Mouse (Mus musculus) limb, embryonic 11.5 days (tissue): Measurements from ENCODE around the gene Zdhhc20. TPM values are rescaled to one million over a fixed set of nuclear protein-coding genes. Genes with fewer than 3 reads are reported as not detected.
"Not testable (repeated sequence)": the region's sequence is repeated elsewhere in the genome, so short reads cannot be mapped to it uniquely, and the experiment has no call there.

Experiments
- ATAC-seq: fragments of 200-750 bp; cut with Nextera tagmentation; 2 replicates; pipeline ENCODE4 v1.8.0; 2017; ENCODE audit warnings: low read depth; ENCODE audit not compliant: insufficient number of reproducible peaks, low FRiP score, low TSS enrichment
- DNase-seq: peaks from one replicate; pipeline ENCODE4 v3.0.0-alpha.2; 2015; ENCODE audit warnings: low spot score
- H3K27ac ChIP-seq: fragments of 300-500 bp; sonication (generic); replicated peaks from 2 replicates; pipeline ENCODE4 v1.5.1; 2014; ENCODE audit warnings: low read depth, mild to moderate bottlenecking, low read length
- H3K27me3 ChIP-seq: fragments of 300-500 bp; sonication (generic); 2 replicates; pipeline ENCODE4 v1.6.1; 2014; ENCODE audit warnings: mild to moderate bottlenecking, low read length, mixed read lengths; ENCODE audit not compliant: control insufficient read depth, insufficient read depth
- H3K36me3 ChIP-seq: fragments of 300-500 bp; sonication (generic); 2 replicates; pipeline ENCODE4 v1.6.1; 2014; ENCODE audit warnings: mild to moderate bottlenecking, low read length, moderate library complexity, mixed read lengths; ENCODE audit not compliant: control insufficient read depth, insufficient read depth
- H3K4me1 ChIP-seq: fragments of 300-500 bp; sonication (generic); 2 replicates; pipeline ENCODE4 v1.6.1; 2014; ENCODE audit warnings: low read length, mixed read lengths; ENCODE audit not compliant: control insufficient read depth, insufficient read depth
- H3K4me2 ChIP-seq: fragments of 300-500 bp; sonication (generic); 2 replicates; pipeline ENCODE4 v1.6.1; 2014; ENCODE audit warnings: low read depth, mild to moderate bottlenecking, moderate library complexity; ENCODE audit not compliant: severe bottlenecking
- H3K4me3 ChIP-seq: fragments of 300-500 bp; sonication (generic); 2 replicates; pipeline ENCODE4 v1.5.1; 2014; ENCODE audit warnings: low read depth, low read length
- H3K9ac ChIP-seq: fragments of 300-500 bp; sonication (generic); 2 replicates; pipeline ENCODE4 v1.6.1; 2014; ENCODE audit warnings: mild to moderate bottlenecking, low read length
- H3K9me3 ChIP-seq: fragments of 300-500 bp; sonication (generic); 2 replicates; pipeline ENCODE4 v1.6.1; 2016; ENCODE audit warnings: low read length; ENCODE audit not compliant: control insufficient read depth
- WGBS: fragments of 180-500 bp; shearing (Covaris S2); extraction: QIAGEN DNeasy Blood & Tissue Kit; methylation state at CpG from one replicate; pipeline ENCODE4 v1.1.7; 2014; 5-methylcytosine and 5-hydroxymethylcytosine counted together
- polyA plus RNA-seq: library from polyadenylated mRNA; unstranded; fragments of >200 nt; fragmentation: Nextera tagmentation; extraction: Ambion mirVana; gene quantifications from 2 replicates; pipeline ENCODE4 v1.2.1, GENCODE M21; 2014

Zdhhc20 gene
- polyA plus RNA-seq, 1 experiment from 2014 or later = 63.5 TPM

DNA sequence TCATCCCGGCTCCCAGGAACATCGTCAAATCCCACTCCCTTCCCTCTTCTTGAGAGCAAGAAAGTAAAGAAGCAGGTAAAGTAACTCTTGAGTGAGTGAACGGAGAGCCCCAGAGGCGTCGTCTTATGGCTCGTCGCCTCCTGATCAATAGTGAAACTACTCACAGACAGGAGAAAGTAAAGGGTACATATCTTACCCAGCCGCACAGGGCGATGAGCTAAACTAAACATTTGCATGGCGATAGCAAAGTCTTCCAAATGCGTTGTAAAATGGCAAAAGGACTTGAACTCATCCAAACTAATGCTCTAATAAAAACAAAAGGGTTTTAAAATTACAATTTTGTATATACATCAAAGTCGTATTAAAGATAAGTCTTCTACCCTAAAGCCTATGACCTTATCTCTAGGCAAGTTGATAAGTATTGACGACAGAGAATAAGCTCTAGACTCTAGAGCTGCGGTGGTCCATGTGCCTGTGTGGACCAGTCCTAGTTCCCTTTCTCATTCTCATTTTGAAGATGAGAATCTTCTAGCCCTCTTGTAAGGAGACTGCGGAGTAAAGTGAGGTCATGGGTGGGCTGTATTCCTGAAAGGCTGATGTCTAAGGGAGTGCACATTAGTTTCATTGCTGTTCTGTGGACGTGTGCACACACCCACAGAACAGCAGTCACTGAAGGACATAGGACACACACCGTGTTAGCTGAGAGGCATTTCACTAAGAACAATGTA is 29.2 kb upstream of the Zdhhc20 start:
- peaks cover 12% of the 10 kb centered on the region for H3K36me3 ChIP-seq

DNA sequence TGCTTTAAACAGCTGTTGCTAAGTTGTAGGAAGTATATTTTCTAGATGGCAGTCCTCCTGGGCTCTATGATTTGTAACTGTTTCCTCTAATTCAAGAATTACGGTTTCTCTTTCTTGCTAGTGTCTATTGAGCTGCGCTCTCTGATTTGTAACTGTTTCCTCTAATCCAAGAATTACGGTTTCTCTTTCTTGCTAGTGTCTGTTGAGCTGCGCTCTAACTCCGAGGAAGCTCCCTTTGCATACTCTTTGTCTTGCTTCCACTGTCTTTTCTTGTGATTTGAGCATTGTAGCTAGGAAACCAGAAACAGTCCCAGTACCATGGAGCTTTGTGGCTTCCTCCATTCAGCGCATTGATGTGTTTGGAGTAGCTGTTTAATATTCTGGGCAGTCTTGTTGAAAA is 25.3 kb upstream of the Zdhhc20 start:
- Histone ChIP-seq H3K27me3 (no peaks in the 10 kb centered on the region), H3K4me2 (no peak overlapping the region), H3K27ac (no peak overlapping the region), H3K4me3 (no peak overlapping the region), H3K9me3 (no peaks in the 10 kb centered on the region), H3K4me1 (no peaks in the 10 kb centered on the region), H3K9ac (no peak overlapping the region), H3K36me3 (peaks cover 2% of the 10 kb centered on the region)
- no peak for ATAC-seq
- no peak for DNase-seq
- WGBS = 73% methylated on average over 6 of the region's 6 CpGs

More for the DNA sequence above, 29.2 kb upstream of the Zdhhc20 start:
- H3K4me3 ChIP-seq = no peak overlapping the region
- H3K27ac ChIP-seq = no peak overlapping the region
- H3K27me3 ChIP-seq = no peaks in the 10 kb centered on the region
- 94% methylated on average over 17 of the region's 17 CpGs for WGBS
- no peaks in the 10 kb centered on the region for H3K4me1 ChIP-seq
- H3K9ac ChIP-seq = no peak overlapping the region
- DNase-seq (no peak), ATAC-seq (no peak)
- H3K9me3 ChIP-seq = no peaks in the 10 kb centered on the region
- H3K4me2 ChIP-seq = no peak overlapping the region

DNA sequence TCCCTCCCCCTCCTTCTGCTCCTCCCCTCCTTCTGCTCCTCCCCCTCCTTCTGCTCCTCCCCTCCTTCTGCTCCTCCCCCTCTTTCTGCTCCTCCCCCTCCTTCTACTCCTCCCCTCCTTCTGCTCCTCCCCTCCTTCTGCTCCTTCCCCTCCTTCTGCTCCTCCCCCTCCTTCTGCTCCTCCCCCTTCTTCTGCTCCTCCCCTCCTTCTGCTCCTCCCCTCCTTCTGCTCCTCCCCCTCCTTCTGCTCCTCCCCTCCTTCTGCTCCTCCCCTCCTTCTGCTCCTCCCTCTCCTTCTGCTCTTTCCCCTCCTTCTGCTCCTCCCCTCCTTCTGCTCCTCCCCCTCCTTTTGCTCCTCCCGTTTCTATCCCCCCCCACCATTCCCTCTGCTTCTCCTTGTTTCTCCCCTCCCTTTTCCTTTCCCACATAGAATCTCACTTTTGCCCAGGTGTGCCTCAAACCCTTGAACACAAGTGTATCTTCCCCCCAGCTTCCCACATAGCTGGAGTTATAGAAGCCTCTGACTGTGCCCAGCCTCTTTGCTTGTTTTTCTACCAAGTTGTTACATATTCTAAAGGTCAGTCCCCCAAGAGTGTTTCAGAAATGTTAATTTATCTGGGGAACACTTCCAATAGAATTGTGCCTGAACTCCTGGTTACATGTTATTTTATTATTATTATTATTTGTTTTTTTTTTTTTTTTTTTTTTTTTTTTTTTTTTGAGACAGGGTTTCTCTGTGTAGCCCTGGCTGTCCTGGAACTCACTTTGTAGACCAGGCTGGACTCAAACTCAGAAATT is 22.3 kb upstream of the Zdhhc20 start:
- H3K9me3 ChIP-seq, H3K9ac ChIP-seq, DNase-seq, H3K4me3 ChIP-seq, H3K27ac ChIP-seq, H3K27me3 ChIP-seq, H3K4me2 ChIP-seq, ATAC-seq, H3K36me3 ChIP-seq, H3K4me1 ChIP-seq: not testable (repeated sequence)
- 50% methylated on average over 1 of the region's 1 CpGs for WGBS

DNA sequence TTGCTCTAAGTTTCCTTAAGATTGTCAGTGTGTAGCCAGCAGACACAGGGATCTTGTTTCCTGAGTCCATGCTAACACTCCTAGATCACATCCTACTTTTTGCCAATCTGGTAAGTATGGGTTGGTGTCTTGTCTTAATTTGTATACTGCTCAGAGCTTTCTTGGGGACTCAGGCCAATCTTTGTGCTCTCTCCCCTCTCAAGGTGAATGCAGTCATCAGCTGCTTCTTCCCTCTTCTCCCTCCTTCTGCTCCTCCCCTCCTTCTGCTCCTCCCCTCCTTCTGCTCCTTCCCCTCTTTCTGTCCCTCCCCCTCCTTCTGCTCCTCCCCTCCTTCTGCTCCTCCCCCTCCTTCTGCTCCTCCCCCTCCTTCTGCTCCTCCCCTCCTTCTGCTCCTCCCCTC is 21.7 kb upstream of the Zdhhc20 start:
- not testable (repeated sequence) for ATAC-seq, H3K4me3 ChIP-seq, H3K9ac ChIP-seq, H3K27me3 ChIP-seq, H3K9me3 ChIP-seq, H3K27ac ChIP-seq, H3K36me3 ChIP-seq, H3K4me2 ChIP-seq, H3K4me1 ChIP-seq, DNase-seq

DNA sequence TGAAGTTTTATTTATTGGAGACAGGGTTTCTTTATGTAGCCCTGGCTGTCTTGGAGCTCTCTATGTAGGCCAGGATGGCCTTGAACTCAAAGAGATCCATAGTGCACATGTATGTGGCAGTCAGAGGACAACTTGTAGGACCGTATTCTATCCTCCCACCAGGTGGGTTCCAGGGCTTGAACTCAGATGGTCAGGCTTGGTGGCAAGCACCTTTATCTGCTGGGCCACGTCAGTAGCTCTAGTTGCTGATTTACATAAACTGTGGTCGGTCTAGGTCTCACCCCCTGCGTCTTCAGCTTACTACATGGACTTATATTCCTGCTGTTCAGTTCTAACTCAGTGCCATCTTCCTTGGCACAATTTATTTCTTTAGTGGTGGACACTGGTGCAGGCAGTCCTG is 21.2 kb upstream of the Zdhhc20 start:
- H3K27ac ChIP-seq = no peak overlapping the region
- WGBS = 88% methylated on average over 4 of the region's 4 CpGs
- H3K4me2 ChIP-seq = no peak overlapping the region
- H3K9me3 ChIP-seq = no peaks in the 10 kb centered on the region
- DNase-seq (no peak), ATAC-seq (no peak)
- no peaks in the 10 kb centered on the region for H3K27me3 ChIP-seq
- no peak overlapping the region for H3K9ac ChIP-seq
- H3K4me3 ChIP-seq = no peak overlapping the region
- H3K36me3 ChIP-seq = no peaks in the 10 kb centered on the region; the same call in 1 of the 2 replicates
- no peaks in the 10 kb centered on the region for H3K4me1 ChIP-seq

DNA sequence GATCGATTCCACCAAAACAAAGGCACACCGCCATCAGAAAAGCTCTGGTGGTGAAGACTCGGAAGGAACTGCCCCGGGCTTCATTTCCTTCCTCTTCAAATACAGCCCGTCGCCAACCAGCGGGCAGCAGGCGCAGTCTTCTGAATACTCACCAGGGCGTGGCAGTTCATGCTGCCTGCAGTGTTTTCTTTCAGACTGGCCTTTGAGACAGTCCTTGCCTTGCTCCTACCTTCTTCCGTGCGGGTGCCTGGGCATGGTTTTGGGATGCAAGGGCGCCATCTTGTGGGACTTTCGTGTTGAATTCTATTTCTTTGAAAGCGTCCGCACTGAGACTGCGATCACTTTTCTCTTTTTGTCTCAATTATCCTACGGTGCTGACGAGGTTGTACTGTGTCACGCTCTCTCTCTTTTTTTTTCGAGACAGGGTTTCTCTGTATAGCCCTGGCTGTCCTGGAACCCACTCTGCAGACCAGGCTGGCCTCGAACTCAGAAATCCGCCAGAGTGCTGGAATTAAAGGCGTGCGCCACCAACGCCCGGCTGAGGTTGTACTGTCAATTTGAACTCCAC is 20.5 kb upstream of the Zdhhc20 start:
- Histone ChIP-seq H3K4me1 (no peaks in the 10 kb centered on the region), H3K9ac (peak overlapping the region; percentile 43; the same call in 1 of the 2 replicates), H3K36me3 (no peaks in the 10 kb centered on the region), H3K4me2 (peak overlapping the region; percentile 34; the same call in 1 of the 2 replicates), H3K27ac (no peak overlapping the region), H3K27me3 (no peaks in the 10 kb centered on the region), H3K4me3 (0 out of 2 replicates have a peak overlapping the region, but pooled peaks have one; percentile 6), H3K9me3 (no peaks in the 10 kb centered on the region)
- 24% methylated on average over 26 of the region's 26 CpGs for WGBS
- ATAC-seq (peak; percentile 67; the same call in 1 of the 2 replicates), DNase-seq (peak; percentile 89)

DNA sequence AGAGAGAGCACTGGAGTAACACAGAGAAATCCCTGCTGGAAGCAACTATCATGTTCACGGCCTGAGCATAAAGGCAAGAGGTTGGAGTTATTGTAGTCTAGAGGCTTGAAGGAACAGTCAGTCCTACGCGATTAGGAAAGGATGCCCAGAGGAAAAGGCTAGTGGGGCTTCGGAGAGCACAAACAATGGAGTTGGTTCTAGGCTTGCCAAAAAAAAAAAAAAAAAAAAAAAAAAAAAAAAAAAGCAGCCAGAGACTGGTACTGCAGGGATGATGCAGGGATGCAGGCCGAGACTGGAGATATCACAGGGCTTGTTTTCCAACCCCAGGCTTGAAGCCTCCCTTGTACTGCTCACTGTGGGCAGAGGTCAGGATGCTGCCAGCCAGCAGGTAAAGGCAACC is 19.2 kb upstream of the Zdhhc20 start:
- H3K9me3 ChIP-seq = no peaks in the 10 kb centered on the region
- DNase-seq (no peak), ATAC-seq (no peak)
- H3K36me3 ChIP-seq = no peaks in the 10 kb centered on the region
- 95% methylated on average over 5 of the region's 5 CpGs for WGBS
- no peak overlapping the region for H3K9ac ChIP-seq
- H3K4me2 ChIP-seq = no peak overlapping the region
- H3K4me1 ChIP-seq = no peaks in the 10 kb centered on the region
- H3K27me3 ChIP-seq = no peaks in the 10 kb centered on the region
- H3K4me3 ChIP-seq = no peak overlapping the region
- no peak overlapping the region for H3K27ac ChIP-seq

DNA sequence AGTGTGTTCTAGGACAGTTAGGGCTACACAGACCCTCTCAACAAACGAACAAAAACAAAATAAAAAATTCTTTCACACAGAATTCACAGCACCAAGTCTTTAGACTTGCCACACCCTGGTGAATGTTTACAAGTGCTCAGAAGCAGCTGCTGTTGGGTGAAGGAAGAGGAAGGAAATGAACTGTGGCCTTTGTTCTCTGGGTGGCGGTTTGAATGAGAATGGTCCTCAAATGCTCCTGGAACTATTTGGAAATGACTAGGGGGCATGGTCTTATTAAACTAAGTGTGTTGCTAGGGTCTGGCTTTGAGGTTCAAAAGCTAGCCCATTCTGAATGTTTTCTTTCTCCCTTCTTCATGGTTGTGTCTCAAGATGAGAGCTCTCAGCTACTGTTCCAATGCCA is 18.4 kb upstream of the Zdhhc20 start:
- 76% methylated on average over 2 of the region's 2 CpGs for WGBS
- Histone ChIP-seq H3K9me3 (no peaks in the 10 kb centered on the region), H3K4me3 (no peak overlapping the region), H3K36me3 (no peaks in the 10 kb centered on the region), H3K27me3 (no peaks in the 10 kb centered on the region), H3K27ac (no peak overlapping the region), H3K9ac (no peak overlapping the region), H3K4me2 (no peak overlapping the region), H3K4me1 (no peaks in the 10 kb centered on the region)
- ATAC-seq (no peak), DNase-seq (no peak)
